Mouse (Mus musculus): ENCODE measurements at regions not wholly inside any gene's neighbourhood (a gene's known extent, or its start where the extent isn't known, plus 50 kb on each side); places are given as distances from the start of the nearest gene placed in this dataset.

GRCm38 (mm10) chr3:15110037-15110748 is 221.9 kb downstream of the Gm9733 start:
- DNase-seq = no peak
- intact Hi-C loops (cut with DNase I) = no loop called here

GRCm38 (mm10) chr3:15112177-15112838 is 219.8 kb downstream of the Gm9733 start:
- DNase-seq = no peak
- intact Hi-C loops (cut with DNase I) = no loop called here

- intact Hi-C loops (cut with DNase I) = no loop called here
- no peak for DNase-seq
Observed at GRCm38 (mm10) chr3:15118634-15119356, 213.3 kb downstream of the Gm9733 start.

- no peak for DNase-seq
- intact Hi-C loops (cut with DNase I) = no loop called here
Observed at GRCm38 (mm10) chr3:15126736-15127135, 205.4 kb downstream of the Gm9733 start.

GRCm38 (mm10) chr3:15128370-15128769 is 203.7 kb downstream of the Gm9733 start:
- no peak for DNase-seq
- intact Hi-C loops (cut with DNase I) = no loop called here

- intact Hi-C loops (cut with DNase I) = no loop called here
- DNase-seq = no peak
Observed at GRCm38 (mm10) chr3:15128960-15129359, 203.1 kb downstream of the Gm9733 start.

GRCm38 (mm10) chr3:15129729-15130369 is 202.3 kb downstream of the Gm9733 start:
- intact Hi-C loops (cut with DNase I) = no loop called here
- no peak for DNase-seq

GRCm38 (mm10) chr3:15132136-15132535 is 200.0 kb downstream of the Gm9733 start:
- no peak for DNase-seq
- intact Hi-C loops (cut with DNase I) = no loop called here

- no peak for DNase-seq
Observed at GRCm38 (mm10) chr3:15139550-15139949, 192.6 kb downstream of the Gm9733 start.

GRCm38 (mm10) chr3:15153710-15154109 is 178.4 kb downstream of the Gm9733 start:
- intact Hi-C loops (cut with DNase I) = no loop called here
- DNase-seq = peak in 1 of 2 experiments; percentile 1

More at GRCm38 (mm10) chr3:15139550-15139949, 192.6 kb downstream of the Gm9733 start:
- intact Hi-C loops (cut with DNase I) = no loop called here

GRCm38 (mm10) chr3:15154153-15154552 is 177.9 kb downstream of the Gm9733 start:
- DNase-seq = peak; percentile 67
- intact Hi-C loops (cut with DNase I) = no loop called here

GRCm38 (mm10) chr3:15156681-15157080 is 175.4 kb downstream of the Gm9733 start:
- DNase-seq = no peak
- intact Hi-C loops (cut with DNase I) = no loop called here

- intact Hi-C loops (cut with DNase I) = no loop called here
- DNase-seq = no peak
Observed at GRCm38 (mm10) chr3:15157842-15158241, 174.3 kb downstream of the Gm9733 start.

GRCm38 (mm10) chr3:15158926-15159325 is 173.2 kb downstream of the Gm9733 start:
- intact Hi-C loops (cut with DNase I) = no loop called here

GRCm38 (mm10) chr3:15159965-15160714 is 172.0 kb downstream of the Gm9733 start:
- intact Hi-C loops (cut with DNase I) = no loop called here
- DNase-seq = no peak

More at GRCm38 (mm10) chr3:15158926-15159325, 173.2 kb downstream of the Gm9733 start:
- DNase-seq = peak; percentile 0 to 4

GRCm38 (mm10) chr3:15175811-15176210 is 156.3 kb downstream of the Gm9733 start:
- intact Hi-C loops (cut with DNase I) = no loop called here
- no peak for DNase-seq

GRCm38 (mm10) chr3:15179079-15179812 is 152.9 kb downstream of the Gm9733 start:
- intact Hi-C loops (cut with DNase I) = no loop called here
- peak in 1 of 2 experiments; percentile 3 for DNase-seq

- no peak for DNase-seq
- intact Hi-C loops (cut with DNase I) = no loop called here
Observed at GRCm38 (mm10) chr3:15181111-15181510, 151.0 kb downstream of the Gm9733 start.

- intact Hi-C loops (cut with DNase I) = no loop called here
- no peak for DNase-seq
Observed at GRCm38 (mm10) chr3:15186731-15187130, 145.4 kb downstream of the Gm9733 start.

GRCm38 (mm10) chr3:15194362-15194761 is 137.7 kb downstream of the Gm9733 start:
- intact Hi-C loops (cut with DNase I) = loop anchor here (1.0 to 2.0 kb wide), 2 partner anchors 320 to 516 kb away; no protein-coding TSS in a partner anchor
- peak; percentile 71 to 77 for DNase-seq

All from heart, postnatal 10 days (tissue).